Mouse (Mus musculus): ENCODE data around the gene Gm13287.
"Not testable (repeated sequence)": the region's sequence is repeated elsewhere in the genome, so short reads cannot be mapped to it uniquely, and the experiment has no call there.

Gene Gm13287

DNA sequence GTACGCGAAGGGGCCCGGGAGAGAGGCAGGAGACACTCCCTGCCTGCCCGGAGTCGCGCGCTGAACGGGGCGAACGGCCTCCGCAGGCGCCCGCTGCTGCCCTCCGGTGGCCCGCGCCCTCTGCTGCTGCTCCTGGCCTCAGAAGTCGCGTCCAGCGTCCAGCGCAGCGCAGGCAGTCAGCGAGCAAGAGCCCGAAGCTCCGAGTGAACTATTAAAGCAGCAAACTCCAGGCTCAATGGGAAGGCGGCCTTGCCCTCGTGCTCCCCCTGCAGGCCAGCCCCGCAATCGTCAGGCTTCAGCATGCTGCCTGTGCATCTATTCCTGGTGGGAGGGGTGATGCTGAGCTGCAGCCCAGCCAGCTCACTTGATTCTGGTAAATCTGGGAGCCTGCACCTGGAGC lies 6.0 kb upstream of the Gm13287 start, which contains the start of gene Gm13279:
Gene Gm13279 (plus strand): TSS at position 301 of the 400 bp plus-strand sequence.
- not testable (repeated sequence) for DNase-seq (ENCODE audit: low read depth, low spot score)

DNA sequence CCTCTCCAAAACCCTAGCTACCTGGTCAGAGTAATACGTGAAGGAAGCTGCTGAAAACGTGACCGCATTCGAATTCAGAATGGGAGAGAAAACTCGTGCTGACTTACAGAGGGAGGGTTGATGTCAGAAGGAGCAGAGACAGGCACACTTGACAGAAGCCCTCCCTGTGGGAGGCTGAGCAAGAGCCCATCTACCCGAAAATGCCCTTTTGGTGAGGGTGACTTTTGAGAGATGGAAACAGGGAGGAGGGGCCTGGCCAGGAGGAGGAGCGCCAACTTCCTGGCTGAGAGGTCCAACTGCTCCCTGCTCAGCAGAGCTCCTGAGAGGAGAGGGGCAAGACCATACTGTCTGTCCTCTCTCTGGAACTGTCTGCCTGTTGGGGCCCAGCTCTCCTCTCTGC lies 3.7 kb upstream of the Gm13287 start, which contains the start of gene Gm13285:
Gene Gm13285 (plus strand): TSS at position 301 of the 400 bp plus-strand sequence.
- DNase-seq (ENCODE audit: low read depth, low spot score) = not testable (repeated sequence)

DNA sequence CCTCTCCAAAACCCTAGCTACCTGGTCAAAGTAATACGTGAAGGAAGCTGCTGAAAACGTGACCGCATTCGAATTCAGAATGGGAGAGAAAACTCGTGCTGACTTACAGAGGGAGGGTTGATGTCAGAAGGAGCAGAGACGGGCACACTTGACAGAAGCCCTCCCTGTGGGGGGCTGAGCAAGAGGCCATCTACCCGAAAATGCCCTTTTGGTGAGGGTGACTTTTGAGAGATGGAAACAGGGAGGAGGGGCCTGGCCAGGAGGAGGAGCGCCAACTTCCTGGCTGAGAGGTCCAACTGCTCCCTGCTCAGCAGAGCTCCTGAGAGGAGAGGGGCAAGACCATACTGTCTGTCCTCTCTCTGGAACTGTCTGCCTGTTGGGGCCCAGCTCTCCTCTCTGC lies 2.2 kb downstream of the Gm13287 start, which contains the start of gene Gm13288:
Gene Gm13288 (plus strand): TSS at position 301 of the 400 bp plus-strand sequence.
- DNase-seq (ENCODE audit: low read depth, low spot score) = not testable (repeated sequence)

DNA sequence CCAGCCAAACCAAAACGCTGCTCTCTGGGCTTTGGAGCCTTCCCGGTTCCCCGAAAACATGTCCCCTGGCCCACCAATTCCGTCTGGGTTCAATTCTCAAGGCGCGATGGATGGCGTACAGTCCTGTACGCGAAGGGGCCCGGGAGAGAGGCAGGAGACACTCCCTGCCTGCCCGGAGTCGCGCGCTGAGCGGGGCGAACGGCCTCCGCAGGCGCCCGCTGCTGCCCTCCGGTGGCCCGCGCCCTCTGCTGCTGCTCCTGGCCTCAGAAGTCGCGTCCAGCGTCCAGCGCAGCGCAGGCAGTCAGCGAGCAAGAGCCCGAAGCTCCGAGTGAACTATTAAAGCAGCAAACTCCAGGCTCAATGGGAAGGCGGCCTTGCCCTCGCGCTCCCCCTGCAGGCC lies 2.7 kb downstream of the Gm13287 start:
- DNase-seq (ENCODE audit: low read depth, low spot score) = not testable (repeated sequence)

DNA sequence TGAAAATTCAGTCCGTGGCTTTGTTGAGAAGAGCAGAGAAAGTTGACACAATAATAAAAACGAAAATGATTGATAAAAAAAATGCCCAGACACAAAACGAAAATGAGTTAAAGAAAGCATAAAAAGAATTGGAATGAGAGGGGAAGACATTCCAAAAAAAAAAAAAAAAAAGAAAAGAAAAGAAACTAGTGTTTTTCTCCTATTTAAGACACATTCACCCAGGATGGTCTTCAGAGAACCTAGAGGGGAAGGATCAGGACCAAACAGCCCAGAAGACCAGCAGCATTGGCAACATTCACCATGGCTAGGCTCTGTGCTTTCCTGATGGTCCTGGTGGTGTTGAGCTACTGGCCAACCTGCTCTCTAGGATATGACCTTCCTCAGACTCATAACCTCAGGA lies 12.9 kb downstream of the Gm13287 start, which contains the start of gene Ifna7:
Gene Ifna7 (plus strand): TSS at position 301 of the 400 bp plus-strand sequence.
- DNase-seq (ENCODE audit: low read depth, low spot score) = no peak

DNA sequence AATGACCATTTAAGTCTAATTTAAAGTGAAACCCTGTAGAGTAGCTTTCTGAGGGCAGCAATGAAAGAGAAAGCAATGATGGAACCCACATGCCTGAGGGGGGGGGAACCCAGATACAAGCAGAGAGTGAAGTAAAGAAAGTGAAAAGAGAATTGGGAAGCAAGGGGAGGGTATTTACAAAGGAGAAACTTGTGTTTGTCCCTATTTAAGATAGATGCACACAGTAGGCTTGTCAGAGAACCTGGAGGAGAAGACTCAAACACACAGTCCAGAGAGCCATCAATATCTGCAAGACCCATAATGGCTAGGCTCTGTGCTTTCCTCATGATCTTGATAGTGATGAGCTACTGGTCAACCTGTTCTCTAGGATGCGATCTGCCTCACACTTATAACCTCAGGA lies 16.6 kb downstream of the Gm13287 start, which contains the start of gene Ifna11:
Gene Ifna11 (plus strand): TSS at position 301 of the 400 bp plus-strand sequence.
- DNase-seq (ENCODE audit: low read depth, low spot score) = no peak

DNA sequence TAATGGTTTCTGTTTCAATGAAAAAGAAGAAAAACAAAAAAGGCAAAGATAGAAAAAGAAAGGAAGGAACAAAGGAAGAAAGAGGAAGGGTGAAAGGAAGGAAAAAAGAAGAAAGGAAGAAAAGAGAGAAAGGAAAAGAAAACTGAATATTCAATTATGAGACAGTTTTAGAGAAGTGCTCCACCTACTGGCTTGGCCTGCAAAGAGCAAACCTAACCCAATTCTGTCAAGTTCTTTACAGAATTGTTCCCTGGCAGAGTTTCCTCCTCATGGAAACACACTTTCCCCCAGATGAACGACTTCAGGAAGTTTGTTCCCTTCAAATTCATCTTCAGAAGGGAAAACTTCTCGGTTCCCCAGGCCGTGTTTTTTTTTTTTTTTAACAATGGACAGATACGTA lies 19.9 kb downstream of the Gm13287 start:
- no peak for DNase-seq (ENCODE audit: low read depth, low spot score)

DNA sequence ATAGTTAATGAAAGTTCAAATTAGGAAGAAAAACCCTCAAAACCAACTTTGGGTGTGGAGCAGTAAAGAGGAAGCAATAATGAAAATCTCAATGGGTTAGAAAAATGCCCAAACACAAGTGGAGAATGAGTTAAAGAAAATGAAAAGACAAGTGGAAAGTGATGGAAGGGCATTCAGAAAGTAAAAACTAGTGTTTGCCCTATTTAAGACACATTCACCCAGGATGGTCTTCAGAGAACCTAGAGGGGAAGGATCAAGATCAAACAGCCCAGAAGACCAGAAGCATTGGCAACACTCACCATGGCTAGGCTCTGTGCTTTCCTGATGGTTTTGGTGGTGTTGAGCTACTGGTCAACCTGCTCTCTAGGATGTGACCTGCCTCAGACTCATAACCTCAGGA lies 24.1 kb downstream of the Gm13287 start, which contains the start of gene Ifna6:
Gene Ifna6 (plus strand): TSS at position 301 of the 400 bp plus-strand sequence.
- not testable (repeated sequence) for DNase-seq (ENCODE audit: low read depth, low spot score)

DNA sequence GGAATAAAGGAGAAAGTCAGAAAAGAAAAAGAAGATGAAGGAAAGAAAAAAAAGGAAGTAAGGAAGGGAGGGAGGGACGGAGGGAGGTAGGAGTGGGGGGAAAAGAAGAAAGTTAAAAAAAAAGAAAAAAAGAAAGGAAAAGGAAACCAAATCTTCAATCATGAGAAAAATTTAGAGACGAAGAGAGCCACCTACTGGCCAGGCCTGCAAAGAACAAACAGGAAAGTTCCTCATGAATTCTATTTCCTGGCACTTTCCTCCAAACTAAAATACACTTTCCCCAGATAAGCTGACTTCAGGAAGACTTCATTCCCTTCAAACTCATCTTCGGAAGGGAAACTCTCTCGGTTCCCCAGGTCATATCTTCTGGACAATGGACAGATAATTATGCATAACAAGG lies 27.5 kb downstream of the Gm13287 start:
- no peak for DNase-seq (ENCODE audit: low read depth, low spot score)

DNA sequence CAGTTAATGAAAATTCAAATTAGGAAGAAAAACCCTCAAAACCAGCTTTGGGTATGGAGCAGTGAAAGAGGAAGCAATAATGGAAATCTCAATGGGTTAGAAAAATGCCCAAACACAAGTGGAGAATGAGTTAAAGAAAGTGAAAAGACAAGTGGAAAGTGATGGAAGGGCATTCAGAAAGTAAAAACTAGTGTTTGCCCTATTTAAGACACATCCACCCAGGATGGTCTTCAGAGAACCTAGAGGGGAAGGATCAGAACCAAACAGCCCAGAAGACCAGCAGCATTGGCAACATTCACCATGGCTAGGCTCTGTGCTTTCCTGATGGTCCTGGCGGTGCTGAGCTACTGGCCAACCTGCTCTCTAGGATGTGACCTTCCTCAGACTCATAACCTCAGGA lies 32.2 kb downstream of the Gm13287 start, which contains the start of gene Ifna5:
Gene Ifna5 (plus strand): TSS at position 301 of the 400 bp plus-strand sequence.
- not testable (repeated sequence) for DNase-seq (ENCODE audit: low read depth, low spot score)

DNA sequence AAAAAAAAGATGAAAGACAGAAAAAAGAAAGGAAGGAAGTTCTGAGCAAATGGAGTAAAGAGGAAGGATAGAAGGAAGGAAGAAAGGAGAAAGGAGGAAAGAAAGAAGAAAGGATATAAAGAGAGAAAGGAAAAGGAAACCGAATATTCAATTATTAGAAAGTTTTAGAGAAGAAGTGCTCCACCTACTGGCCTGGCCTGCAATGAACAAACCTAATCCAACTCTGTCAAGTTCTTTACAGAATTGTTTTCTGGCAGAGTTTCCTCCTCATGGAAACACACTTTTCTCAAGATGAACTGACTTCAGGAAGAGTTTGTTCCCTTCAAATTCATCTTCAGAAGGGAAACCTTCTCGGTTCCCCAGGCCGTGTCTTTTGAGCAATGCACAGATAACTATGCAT lies 35.8 kb downstream of the Gm13287 start:
- no peak for DNase-seq (ENCODE audit: low read depth, low spot score)

DNA sequence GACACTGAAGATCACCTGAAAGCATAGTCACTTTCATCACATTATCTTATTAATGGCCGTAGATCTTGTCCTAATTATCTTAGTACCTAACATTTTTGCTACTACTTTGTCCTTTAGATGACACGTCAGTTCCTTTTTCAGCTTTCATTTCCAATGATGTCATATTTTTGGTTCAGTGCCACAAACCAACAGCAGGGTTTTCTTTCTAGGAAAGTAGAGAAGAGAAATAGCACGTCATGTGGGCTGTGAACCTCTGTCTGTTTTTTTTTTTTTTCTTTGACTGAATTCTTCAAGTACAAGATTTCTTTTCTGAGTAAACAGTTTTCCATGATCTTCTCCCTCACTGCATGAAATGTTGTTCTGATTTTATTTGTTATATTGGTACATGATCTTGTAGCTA lies 37.0 kb downstream of the Gm13287 start:
- DNase-seq (ENCODE audit: low read depth, low spot score) = no peak

DNA sequence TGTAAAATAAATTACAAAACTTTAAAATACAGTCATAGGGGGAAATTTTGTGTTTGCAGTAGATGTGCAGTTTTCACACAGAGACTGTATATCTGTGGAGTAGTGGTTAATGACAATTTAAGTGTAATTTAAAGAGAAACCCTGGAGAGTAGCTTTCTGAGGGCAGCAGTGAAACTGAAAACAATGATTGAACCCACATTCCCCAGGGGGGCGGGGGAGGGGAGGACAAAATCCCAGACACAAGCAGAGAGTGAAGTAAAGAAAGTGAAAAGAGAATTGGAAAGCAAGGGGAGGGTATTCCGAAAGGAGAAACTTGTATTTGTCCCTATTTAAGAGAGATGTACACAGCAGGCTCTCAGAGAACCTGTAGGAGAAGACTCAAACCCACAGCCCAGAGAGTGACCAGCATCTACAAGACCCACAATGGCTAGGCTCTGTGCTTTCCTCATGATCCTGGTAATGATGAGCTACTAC lies 38.4 kb downstream of the Gm13287 start, which contains the start of gene Ifna4:
Gene Ifna4 (plus strand): TSS at position 424 of the 474 bp plus-strand sequence.
- no peak for DNase-seq (ENCODE audit: low read depth, low spot score)

DNA sequence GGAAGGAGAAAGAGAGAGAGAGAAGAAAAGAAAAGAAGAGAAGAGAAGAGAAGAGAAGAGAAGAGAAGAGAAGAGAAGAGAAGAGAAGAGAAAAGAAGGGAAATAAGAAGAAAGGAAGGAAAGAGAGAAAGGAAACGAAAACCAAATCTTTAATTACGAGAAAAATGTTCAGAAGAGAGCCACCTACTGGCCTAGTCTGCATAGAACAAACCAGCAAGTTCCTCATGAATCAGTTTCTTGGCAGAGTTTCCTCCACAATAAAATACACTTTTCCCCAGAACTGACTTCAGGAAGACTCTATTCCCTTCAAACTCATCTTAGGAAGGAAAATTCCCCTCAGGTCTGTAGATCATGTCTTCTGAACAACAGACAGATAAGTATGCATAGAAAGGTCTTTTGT lies 42.3 kb downstream of the Gm13287 start:
- no peak for DNase-seq (ENCODE audit: low read depth, low spot score)

DNA sequence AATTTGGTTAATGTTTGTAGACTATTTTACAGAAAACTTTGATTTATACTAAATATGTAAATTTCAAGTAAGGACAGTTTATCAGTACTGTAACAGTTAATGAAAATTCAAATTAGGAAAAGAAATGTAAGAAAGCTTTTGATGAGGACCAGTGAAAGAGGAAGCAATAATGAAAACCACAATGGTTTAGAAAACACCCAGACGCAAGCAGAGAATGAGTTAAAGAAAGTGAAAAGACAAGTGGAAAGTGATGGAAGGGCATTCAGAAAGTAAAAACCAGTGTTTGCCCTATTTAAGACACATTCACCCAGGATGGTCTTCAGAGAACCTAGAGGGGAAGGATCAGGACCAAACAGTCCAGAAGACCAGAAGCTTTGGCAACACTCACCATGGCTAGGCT lies 46.6 kb downstream of the Gm13287 start, which contains the start of gene Ifna1:
Gene Ifna1 (plus strand): TSS at position 390 of the 400 bp plus-strand sequence.
- DNase-seq (ENCODE audit: low read depth, low spot score) = no peak

DNA sequence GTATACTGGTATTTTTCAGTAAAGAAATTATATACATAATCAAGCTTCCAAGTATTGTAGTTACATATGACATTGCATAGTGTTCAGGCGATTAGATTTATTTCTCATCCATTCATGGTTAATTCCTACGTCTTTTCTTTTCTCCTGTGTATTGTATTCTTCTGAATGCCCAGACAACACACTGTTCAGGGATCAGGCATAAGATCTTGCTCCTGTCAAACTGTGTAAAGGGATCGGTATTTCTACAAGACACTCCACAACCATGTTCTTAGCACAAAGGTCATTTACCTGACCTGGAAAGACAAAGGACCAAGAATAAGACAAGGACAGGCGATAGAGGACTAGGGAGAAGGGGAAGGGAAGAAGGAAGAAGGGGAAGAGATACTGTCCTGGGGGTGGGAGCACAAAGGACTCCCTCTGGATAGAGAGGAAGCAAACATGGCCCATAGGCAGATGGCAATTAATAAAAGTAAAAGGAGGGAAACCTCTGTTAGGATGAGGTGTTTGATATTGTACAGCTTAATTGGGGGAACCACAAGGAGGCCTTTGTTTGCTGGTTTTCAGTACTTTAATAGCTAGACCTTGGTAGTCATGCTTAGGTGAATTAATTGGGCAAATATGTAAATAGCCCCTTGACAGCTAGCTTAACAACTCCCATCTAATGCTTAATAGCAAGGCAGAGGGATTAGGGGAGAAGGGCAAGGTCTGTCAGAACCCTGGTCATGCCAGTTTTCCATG lies 48.1 kb downstream of the Gm13287 start:
- DNase-seq (ENCODE audit: low read depth, low spot score) = no peak

Data from c-Kit-negative CD71-positive TER-119-positive erythroid progenitor cells, embryonic 14.5 days (primary cell).